Mouse (Mus musculus): ENCODE data around the gene Eif3a.

DNA sequence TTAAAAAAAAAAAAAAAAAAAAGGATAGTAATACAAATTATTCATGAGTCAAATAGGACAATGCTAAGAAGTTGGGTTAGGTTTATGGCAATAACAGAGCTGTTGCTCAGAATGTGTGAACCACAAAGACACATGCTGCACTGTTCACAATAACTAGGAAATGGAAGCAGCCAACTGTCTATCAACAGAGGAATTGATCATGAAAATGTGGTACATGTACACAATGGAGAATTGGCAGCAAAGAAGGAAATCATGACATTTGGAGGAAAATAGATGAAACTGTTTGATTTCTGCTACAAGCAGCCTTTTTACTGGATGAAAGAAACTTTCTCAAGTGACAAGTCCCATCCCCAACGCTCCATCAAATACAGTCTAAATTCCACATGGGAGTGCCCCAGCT lies 58.5 kb downstream of the Eif3a start:
- TF ChIP-seq CTCF (IDR thresholded peaks at IDR 0.05; ENCODE audit: borderline replicate concordance, extremely low read depth, insufficient read depth, insufficient read length) (no peak), POLR2A (IDR thresholded peaks at IDR 0.05; ENCODE audit: borderline replicate concordance, extremely low read depth, insufficient read depth, insufficient read length, poor library complexity, severe bottlenecking) (no peak)
